Mouse (Mus musculus) 3134 (cell line): ENCODE data around the gene Psmc5.

ENCODE experiments used
- DNase-seq: peaks from one replicate; pipeline ENCODE4 v3.0.0-alpha.2; 2011; ENCODE audit warnings: low spot score; ENCODE audit not compliant: insufficient read length; ENCODE audit errors: extremely low read depth

Psmc5 gene

DNA sequence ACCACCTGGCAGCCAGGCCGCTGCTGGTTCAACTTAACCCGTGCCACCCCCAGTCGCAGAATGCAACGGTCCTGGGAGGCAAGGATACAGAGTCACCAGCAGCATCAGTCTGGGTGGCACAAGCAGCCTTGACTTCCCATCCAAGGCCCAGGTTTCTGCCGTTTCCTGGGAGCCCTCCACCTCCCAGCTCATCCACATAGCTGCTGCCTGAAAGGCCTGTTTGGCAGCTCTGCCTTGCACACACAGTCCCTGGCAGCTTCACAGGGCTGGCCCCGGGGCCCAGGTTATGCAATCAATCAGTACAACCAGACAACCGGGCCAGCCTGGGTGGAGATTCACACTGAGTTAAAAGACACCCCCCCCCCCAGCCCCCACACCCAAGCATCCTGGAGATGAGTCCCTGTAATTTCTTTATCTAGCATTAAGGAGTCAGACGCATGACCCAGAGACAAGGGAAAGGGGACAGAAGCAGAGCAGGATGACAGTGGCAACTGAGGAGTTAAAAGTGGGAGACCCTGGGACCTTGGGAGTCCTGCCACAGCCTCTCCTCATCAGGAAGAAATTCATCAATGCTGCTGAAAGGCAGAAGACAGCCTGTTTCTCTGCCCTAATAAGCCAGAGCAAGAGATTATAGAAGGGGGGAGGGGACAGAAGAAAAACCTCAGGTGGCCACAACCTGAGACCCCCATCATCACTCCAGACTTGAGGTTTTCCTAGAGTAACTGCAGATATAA, 12.5 kb downstream of the Psmc5 start:
- no peak for DNase-seq

DNA sequence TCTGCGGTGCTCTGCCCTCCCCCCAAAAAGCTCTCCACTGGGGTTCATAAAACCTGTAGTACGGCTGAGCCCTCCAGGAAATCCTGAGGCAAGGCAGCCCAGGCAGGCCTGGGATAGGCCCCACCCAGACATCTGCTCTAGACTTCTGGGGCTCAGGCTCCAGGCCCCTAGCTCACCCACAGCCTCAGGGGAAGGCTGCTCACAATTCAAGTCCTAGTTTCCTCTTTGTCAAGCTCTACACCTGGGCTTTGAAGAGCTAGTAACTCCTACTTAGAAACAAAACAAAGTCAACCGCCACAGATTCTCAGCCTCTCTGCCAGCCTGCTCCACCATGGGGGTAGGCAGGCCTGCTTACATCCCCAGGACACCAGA, 13.1 kb downstream of the Psmc5 start:
- no peak for DNase-seq

- DNase-seq, result no peak
Observed at GRCm38 (mm10) chr11:106271131-106271793, 15.3 kb downstream of the Psmc5 start.

- no peak for DNase-seq
Observed at GRCm38 (mm10) chr11:106271794-106272643, 16.1 kb downstream of the Psmc5 start.

DNA sequence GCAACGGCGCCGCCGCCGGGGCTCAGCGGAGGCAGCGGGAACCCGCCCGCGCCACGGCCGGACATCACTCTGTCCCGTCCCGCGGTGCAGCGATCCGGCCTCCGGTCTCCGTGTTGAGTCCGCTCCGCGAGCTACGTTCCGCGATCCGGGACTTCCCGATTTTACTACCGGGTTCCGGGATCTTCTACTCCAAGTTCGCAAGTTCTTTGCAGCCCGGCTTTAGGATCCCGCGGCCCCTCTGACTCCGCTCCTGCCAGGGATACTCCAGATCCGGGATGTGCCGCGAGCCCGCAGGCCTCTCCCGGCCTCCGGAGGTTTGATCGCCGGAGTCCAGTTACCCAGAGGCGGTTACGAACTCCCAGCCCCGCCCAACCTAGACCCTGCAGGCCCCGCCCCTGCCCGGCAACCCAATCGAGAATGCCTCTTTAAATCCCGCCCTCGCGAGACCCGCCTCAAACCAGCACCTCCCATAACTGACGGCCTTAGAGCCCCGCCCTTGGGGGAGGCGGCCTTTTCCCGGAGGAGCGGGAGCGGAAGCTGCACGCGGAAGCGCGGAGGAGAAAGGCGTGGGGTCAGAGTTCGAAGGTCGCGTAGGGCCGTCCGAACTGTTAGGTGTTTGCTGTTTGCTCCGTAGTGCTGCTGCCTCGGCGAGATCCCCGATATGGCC, 16.8 kb downstream of the Psmc5 start, which contains the start of gene Smarcd2:
Gene Smarcd2, minus strand, starts transcription at position 329 of the 667 bp plus-strand sequence.
- DNase-seq, result peak; percentile 99

- no peak for DNase-seq
Observed at GRCm38 (mm10) chr11:106273311-106273684, 17.3 kb downstream of the Psmc5 start.

DNA sequence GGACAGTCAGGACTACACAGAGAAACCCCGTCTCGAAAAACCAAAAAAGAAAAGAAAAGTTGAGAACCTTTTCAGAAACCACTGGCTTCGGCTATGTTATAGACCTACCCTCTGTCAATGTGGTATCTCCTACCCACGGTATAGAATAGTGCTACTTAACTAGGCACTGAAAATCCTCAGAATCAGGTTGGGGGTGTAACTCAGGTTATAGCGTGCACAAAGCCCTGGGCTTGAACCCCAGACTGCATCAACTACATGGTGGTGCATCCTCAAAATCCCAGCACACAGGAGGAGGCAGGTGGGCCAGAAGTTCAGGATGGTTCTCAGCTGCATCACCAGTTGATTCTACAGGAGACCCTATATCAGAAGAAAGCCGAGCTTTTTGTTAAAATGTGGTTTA, 17.9 kb downstream of the Psmc5 start:
- no peak for DNase-seq

DNA sequence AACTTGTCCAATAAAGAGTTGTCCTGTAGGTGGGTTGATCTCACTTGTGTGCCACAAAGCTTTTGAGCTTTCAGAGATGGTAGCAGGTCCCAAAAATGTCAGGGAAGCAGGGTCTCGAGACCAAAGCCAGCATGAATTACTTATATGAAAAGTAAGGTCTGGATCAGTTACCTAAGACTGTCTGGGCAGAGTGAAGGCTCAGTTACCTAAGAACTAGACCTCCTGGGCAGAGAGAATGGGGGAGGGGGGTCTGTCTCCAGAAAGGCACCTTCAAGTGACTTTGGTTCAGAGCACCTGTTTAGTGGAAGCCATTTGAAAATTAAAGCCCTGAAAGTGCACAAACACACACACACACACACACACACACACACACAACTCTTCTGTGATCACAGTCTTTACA, 18.4 kb downstream of the Psmc5 start:
- no peak for DNase-seq

- no peak for DNase-seq
Observed at GRCm38 (mm10) chr11:106274971-106275411, 19.0 kb downstream of the Psmc5 start.

DNA sequence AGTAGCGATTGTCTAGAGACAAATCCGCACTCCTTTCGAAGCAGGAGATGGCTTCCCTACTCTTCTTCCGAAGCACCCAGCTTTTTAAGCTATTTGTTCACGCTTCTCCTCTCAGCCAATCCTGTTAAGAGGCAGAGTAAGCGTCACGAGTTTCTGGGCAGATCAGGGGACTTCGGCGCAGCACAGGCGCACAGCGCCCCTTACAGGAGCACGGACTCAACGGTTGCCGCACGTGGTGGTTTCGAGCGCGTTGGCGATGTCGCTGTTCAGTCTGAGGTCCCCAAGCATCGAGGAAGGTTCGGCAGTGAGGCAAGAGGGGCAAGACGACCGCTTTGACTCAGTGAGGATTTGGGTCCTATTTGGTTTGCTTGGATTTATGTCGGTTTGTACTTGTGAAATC, 20.5 kb downstream of the Psmc5 start, which contains the start of gene Tcam1:
Gene Tcam1, plus strand, starts transcription at position 219 of the 400 bp plus-strand sequence.
- DNase-seq, result no peak

DNA sequence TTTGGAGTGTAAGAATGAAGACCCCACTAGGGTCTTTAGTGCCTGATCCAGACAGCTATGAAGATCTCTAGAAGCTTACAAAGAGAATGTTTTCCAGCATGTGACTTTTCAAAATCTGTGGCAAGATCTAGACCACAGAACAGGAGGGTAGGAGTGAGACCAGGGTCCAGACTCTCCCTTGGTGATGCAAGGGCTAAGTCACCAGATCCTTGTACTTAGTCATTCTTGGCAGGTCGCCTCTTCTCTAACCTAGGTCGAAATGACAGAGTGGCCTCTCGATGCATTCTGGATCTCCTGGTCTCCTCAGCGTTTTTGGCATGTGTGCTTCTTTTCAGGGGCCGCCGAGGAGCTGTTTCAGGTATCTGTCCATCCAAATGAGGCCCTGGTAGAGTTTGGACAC, 26.5 kb downstream of the Psmc5 start:
- no peak for DNase-seq

- DNase-seq, result no peak
Observed at GRCm38 (mm10) chr11:106283371-106283770, 27.4 kb downstream of the Psmc5 start.

GRCm38 (mm10) chr11:106284126-106284525, 28.2 kb downstream of the Psmc5 start:
- no peak for DNase-seq

DNA sequence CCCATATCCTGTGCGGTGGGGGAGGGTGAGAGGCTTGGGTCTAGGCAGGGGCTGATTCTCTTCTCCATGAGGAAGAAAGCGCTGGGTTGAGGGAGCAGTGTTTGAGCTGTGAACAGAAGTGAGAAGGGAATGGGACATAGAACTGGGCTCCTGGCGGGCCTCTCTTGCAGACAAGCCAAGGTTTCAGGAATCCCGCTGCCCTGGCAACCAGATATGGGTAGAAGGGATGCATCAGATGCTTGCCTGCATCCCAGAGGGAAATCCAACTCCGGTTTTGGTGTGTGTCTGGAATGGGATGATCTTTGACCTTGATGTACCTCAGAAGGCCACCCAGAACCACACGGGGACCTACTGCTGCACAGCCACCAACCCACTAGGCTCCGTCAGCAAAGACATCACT, 30.3 kb downstream of the Psmc5 start:
- no peak for DNase-seq

DNA sequence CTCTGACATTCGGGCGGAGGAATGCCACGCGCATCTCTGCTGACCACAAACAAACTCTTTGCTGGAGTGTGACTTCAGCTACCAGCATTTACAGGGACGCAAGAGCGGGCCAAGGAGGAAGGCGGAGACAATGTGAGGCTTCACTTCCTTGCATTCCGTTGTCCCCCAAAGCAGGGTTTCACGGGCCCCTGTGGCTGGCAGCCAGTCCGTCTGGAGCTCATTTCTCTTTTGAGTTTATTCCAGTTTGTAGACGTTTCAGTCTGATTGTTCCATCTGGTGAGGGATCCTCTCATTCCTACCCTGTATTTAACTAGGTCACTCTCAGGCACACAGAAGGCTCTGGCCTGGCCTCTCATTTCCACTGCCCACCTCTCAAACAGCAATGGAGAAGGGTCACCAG, 31.0 kb downstream of the Psmc5 start:
- no peak for DNase-seq

DNA sequence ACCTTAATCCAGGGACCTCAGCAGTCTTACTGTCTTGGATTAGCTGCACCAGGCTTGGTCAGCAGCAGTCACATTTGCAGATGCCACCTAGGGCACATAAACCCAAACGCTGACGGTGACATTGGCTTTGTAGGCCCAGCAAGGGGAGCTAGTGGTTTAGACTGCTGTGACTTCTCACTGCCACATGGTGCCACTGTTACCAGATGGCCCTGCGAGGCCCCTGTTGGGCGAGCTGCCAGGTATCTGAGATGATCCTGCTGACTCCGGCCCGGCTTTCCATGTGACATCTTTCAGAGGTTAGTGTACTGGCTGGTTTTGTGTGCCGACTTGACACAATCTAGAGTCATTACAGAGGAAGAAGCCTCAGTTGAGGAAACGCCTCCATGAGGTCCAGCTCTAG, 33.4 kb downstream of the Psmc5 start:
- no peak for DNase-seq

DNA sequence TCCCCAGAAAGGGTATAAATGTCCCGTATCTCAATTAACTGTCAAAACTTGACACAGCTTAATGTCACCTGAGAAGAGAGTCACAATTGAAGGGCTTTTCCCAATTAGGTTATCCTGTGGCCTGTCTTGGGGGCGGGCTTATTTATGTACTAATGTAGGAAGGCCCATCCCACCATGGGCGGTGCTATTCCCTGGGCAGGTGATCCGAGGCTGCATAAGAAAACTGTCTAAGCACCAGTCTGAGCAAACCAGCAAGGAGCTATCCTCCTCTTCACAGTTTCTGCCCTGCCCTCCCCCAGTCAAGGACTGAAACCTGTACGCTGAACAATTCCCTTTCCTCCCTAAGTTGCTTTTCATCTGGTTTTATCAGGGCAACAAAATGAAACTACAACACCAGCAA, 34.4 kb downstream of the Psmc5 start:
- DNase-seq, result no peak

- no peak for DNase-seq
Observed at GRCm38 (mm10) chr11:106291861-106292260, 35.9 kb downstream of the Psmc5 start.

DNA sequence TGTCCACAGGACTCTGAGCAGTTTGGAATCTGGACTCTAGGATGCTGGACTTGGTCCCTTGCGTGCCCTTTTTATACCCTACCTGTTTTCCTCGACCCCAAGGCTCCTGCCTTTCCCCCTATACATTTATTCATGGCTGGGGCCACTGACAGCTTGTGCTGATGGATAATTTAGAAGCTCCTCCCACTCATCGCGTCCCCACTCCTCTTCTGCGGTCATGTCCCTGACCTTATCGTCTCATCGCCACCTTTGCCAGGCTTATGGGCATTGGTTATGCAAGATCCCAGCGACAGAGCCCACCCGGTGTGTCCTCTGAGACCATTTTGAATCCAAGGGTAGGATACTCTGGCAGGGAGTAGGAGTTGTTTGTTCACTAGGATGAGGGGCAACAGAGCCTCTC, 45.8 kb downstream of the Psmc5 start, which contains the start of gene Gh:
Gene Gh, minus strand, starts transcription at position 101 of the 400 bp plus-strand sequence.
- DNase-seq, result no peak

DNA sequence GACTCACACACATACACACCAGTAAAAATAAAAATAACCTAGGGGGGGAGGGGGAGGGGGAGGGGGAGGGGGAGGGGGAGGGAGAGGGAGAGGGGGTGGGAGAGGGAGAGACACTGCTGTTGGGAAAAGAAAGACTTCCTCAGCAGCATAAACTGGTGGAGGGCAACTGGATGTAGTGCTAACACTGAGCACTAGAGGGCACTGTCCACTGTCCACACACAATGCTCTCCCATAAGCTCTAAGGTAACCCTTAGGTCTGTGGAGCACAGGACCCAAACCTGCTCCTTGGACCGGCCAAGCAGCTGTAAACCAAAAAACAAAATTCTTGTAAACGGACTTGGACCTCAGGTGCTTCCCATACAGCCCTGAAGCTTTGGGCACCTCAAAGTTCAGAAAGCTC, 46.7 kb downstream of the Psmc5 start:
- peak; percentile 29 for DNase-seq
